Mouse (Mus musculus): ENCODE results near the gene Usp31.
A peak's percentile ranks its signal among the peaks of the same experiment; 100 is the strongest.

Gene Usp31

GRCm38 (mm10) chr7:121707073-121707667 lies at the start of gene Usp31:
Usp31 (minus strand) TSS chr7:121707253.
- peak; percentile 94 for DNase-seq (ENCODE audit: low spot score)

- no peak for DNase-seq (ENCODE audit: low spot score)
Observed at GRCm38 (mm10) chr7:121754748-121755147, 47.7 kb upstream of the Usp31 start.

- DNase-seq (ENCODE audit: low spot score), result no peak
Observed at GRCm38 (mm10) chr7:121750244-121750643, 43.2 kb upstream of the Usp31 start.

GRCm38 (mm10) chr7:121737511-121738415 lies 30.7 kb upstream of the Usp31 start:
- DNase-seq (ENCODE audit: low spot score), result peak; percentile 58

- peak; percentile 95 for DNase-seq (ENCODE audit: low spot score)
Observed at GRCm38 (mm10) chr7:121734171-121734831, 27.2 kb upstream of the Usp31 start, which contains the start of gene Scnn1g. Scnn1g (plus strand) TSS chr7:121734479.

GRCm38 (mm10) chr7:121730225-121730624 lies 23.2 kb upstream of the Usp31 start:
- DNase-seq (ENCODE audit: low spot score), result peak; percentile 63

GRCm38 (mm10) chr7:121717031-121717430 lies 10.0 kb upstream of the Usp31 start:
- no peak for DNase-seq (ENCODE audit: low spot score)

GRCm38 (mm10) chr7:121711171-121711570 lies 4.1 kb upstream of the Usp31 start:
- peak; percentile 65 for DNase-seq (ENCODE audit: low spot score)

- peak; percentile 57 for DNase-seq (ENCODE audit: low spot score)
Observed at GRCm38 (mm10) chr7:121706411-121707072, 511 bp downstream of the Usp31 start.

- DNase-seq (ENCODE audit: low spot score), result no peak
Observed at GRCm38 (mm10) chr7:121705051-121705450, 2.0 kb downstream of the Usp31 start.

- peak; percentile 59 for DNase-seq (ENCODE audit: low spot score)
Observed at GRCm38 (mm10) chr7:121701983-121702382, 5.1 kb downstream of the Usp31 start.

GRCm38 (mm10) chr7:121700480-121700879 lies 6.6 kb downstream of the Usp31 start:
- DNase-seq (ENCODE audit: low spot score), result no peak

- DNase-seq (ENCODE audit: low spot score), result no peak
Observed at GRCm38 (mm10) chr7:121699218-121699617, 7.8 kb downstream of the Usp31 start.

- no peak for DNase-seq (ENCODE audit: low spot score)
Observed at GRCm38 (mm10) chr7:121697574-121697973, 9.5 kb downstream of the Usp31 start.

GRCm38 (mm10) chr7:121697170-121697569 lies 9.9 kb downstream of the Usp31 start:
- DNase-seq (ENCODE audit: low spot score), result no peak

GRCm38 (mm10) chr7:121691803-121692202 lies 15.2 kb downstream of the Usp31 start:
- DNase-seq (ENCODE audit: low spot score), result no peak

- DNase-seq (ENCODE audit: low spot score), result no peak
Observed at GRCm38 (mm10) chr7:121689338-121689737, 17.7 kb downstream of the Usp31 start.

GRCm38 (mm10) chr7:121685140-121685984 lies 21.7 kb downstream of the Usp31 start:
- no peak for DNase-seq (ENCODE audit: low spot score)

GRCm38 (mm10) chr7:121681191-121681590 lies 25.9 kb downstream of the Usp31 start:
- no peak for DNase-seq (ENCODE audit: low spot score)

GRCm38 (mm10) chr7:121677105-121677753 lies 29.8 kb downstream of the Usp31 start:
- no peak for DNase-seq (ENCODE audit: low spot score)

GRCm38 (mm10) chr7:121660705-121661104 lies 46.3 kb downstream of the Usp31 start:
- no peak for DNase-seq (ENCODE audit: low spot score)
